Mouse (Mus musculus) layer of hippocampus, adult 2 months (tissue): Measurements from ENCODE around the gene Pimreg. TPM values are rescaled to one million over a fixed set of nuclear protein-coding genes. Genes with fewer than 3 reads are reported as not detected.

Experiments
- DNase-seq, 2 experiments: peaks; one replicate each; pipeline ENCODE4 v3.0.0; 2022; ENCODE audit warnings: low spot score in 2 of 2
- H3K27ac ChIP-seq: fragments of 200-600 bp; 2 replicates; pipeline ENCODE4 v1.8.1; 2022
- H3K4me3 ChIP-seq: fragments of 200-600 bp; 2 replicates; pipeline ENCODE4 v1.8.1; 2022; ENCODE audit warnings: mild to moderate bottlenecking
- CTCF ChIP-seq: fragments of 200-600 bp; conservative IDR thresholded peaks from 2 replicates; pipeline ENCODE4 v1.8.1; 2022; ENCODE audit warnings: antibody characterized with exemption, mild to moderate bottlenecking, moderate library complexity
- total RNA-seq, 2 experiments: library from RNA; stranded (reverse); gene quantifications; 2 replicates each; pipeline ENCODE4 v1.2.3; 2021

Gene Pimreg
- total RNA-seq, 2 experiments from 2014 or later, result 0.90 to 0.93 TPM

GRCm38 (mm10) chr11:72082601-72083000 lies 40.8 kb downstream of the Pimreg start:
- no peak for DNase-seq
- no peak overlapping the region for H3K27ac ChIP-seq
- H3K4me3 ChIP-seq, result no peak overlapping the region
- TF ChIP-seq CTCF, result no peak

GRCm38 (mm10) chr11:72084337-72084736 lies 42.5 kb downstream of the Pimreg start:
- no peak overlapping the region for H3K4me3 ChIP-seq
- H3K27ac ChIP-seq, result no peak overlapping the region
- DNase-seq, result no peak
- no peak for TF ChIP-seq CTCF

GRCm38 (mm10) chr11:72086251-72087046 lies 44.6 kb downstream of the Pimreg start:
- DNase-seq, result peak; percentile 39 to 57
- Histone ChIP-seq H3K4me3 (no peak overlapping the region), H3K27ac (peak overlapping the region; percentile 53)
- no peak for TF ChIP-seq CTCF

GRCm38 (mm10) chr11:72092390-72092789 lies 50.6 kb downstream of the Pimreg start:
- H3K27ac ChIP-seq, result no peak overlapping the region
- DNase-seq, result no peak
- TF ChIP-seq CTCF, result no peak

GRCm38 (mm10) chr11:72094442-72094841 lies 52.6 kb downstream of the Pimreg start:
- Histone ChIP-seq H3K4me3 (no peak overlapping the region), H3K27ac (no peak overlapping the region)
- DNase-seq, result no peak
- TF ChIP-seq CTCF, result no peak

More at GRCm38 (mm10) chr11:72092390-72092789, 50.6 kb downstream of the Pimreg start:
- H3K4me3 ChIP-seq, result no peak overlapping the region

- no peak for DNase-seq
- no peak for TF ChIP-seq CTCF
- Histone ChIP-seq H3K27ac (no peak overlapping the region), H3K4me3 (no peak overlapping the region)
Observed at GRCm38 (mm10) chr11:72095994-72096393, 54.2 kb downstream of the Pimreg start.

Other genes with a start within 250 kb of the Pimreg start
- gene Aipl1, start 4.5 kb upstream of the Pimreg start, total RNA-seq, result not detected
- gene Pitpnm3, start 93.7 kb downstream of the Pimreg start, total RNA-seq, result 10 to 100 TPM; 29.3 to 30.0 TPM
- 10 to 100 TPM; 11.0 to 14.1 TPM for gene Gm43951, start 164.8 kb downstream of the Pimreg start, total RNA-seq
- gene 4933427D14Rik, start 165.4 kb downstream of the Pimreg start, total RNA-seq, result 10 to 100 TPM; 28.9 to 31.1 TPM
- gene Txndc17, start 165.5 kb downstream of the Pimreg start, total RNA-seq, result 10 to 100 TPM; 30.8 to 31.1 TPM
- gene Med31, start 173.6 kb downstream of the Pimreg start, total RNA-seq, result 10 to 100 TPM; 14.5 to 14.6 TPM
- 1 to 10 TPM; 6.6 to 7.5 TPM for gene Slc13a5, start 225.2 kb downstream of the Pimreg start, total RNA-seq